Mouse (Mus musculus) brain, embryonic 18.5 days (tissue): ENCODE measurements around the gene Phf2.
A peak's percentile ranks its signal among the peaks of the same experiment; 100 is the strongest.

Experiments used
- DNase-seq: peaks from one replicate; pipeline ENCODE4 v3.0.0-alpha.2; 2012; ENCODE audit warnings: low read depth, low spot score

Phf2 gene

GRCm38 (mm10) chr13:48870771-48871731, at the start of gene Phf2:
Phf2 (minus strand) TSS chr13:48871119.
- no peak for DNase-seq

- DNase-seq = no peak
Observed at GRCm38 (mm10) chr13:48919756-48920415, 49.0 kb upstream of the Phf2 start.

GRCm38 (mm10) chr13:48917113-48917599, 46.2 kb upstream of the Phf2 start:
- no peak for DNase-seq

DNA sequence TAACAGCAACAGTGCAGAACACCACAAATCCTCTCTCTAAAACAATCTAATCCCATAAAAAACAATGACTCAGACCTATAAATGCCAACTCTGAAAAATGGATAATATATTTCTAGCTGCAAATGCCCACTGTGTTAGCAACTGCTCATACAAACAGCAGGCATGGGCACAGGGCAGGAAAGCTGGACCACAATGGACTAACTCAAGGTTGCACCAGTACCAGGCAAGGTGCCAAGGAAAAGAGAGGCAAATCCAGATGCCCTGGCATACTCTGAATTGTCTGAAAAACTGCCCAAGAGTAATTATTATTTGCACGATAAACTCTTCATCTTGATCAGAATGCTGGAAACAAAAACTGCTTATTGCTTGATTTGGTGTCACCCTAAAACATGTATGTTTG, 42.8 kb upstream of the Phf2 start:
- DNase-seq = no peak

- DNase-seq = no peak
Observed at GRCm38 (mm10) chr13:48913141-48913540, 42.2 kb upstream of the Phf2 start.

DNA sequence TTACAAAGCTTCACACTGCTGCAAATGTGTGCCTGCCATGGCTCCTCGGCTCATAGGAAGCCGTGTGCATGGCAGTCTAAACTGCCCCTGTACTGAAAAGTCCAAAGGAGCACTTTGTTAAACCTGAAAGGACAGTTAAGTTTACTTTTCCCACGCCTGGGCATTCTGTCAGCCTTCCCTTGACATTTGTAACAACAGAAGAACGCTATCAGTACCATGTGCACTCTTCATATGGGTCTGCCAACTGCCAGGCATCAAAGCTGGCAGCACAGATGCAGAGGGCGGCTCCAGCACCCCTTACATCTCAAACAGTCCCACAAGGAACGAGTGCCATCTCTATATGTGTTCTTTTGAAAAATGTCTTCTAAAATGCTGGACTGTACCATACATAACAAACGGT, 40.5 kb upstream of the Phf2 start:
- DNase-seq = no peak

DNA sequence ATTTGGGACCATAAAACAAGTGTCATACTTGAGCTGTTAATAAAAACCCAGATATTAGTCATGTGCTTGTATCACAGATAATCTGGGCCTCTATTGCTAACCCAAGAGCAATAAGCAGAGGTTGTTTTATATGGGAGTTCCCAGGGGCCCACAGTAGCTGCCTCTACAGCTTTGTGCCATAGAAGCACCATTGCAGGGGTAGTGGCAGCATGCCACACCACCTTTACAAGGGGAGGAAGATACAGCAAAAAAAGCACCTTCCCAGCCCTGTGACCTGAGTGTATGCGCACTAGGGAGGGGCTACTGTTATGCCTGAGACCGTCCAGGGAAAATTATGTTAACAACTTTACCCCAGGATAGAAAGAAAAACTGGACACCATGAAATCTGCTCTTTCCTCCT, 34.5 kb upstream of the Phf2 start:
- no peak for DNase-seq

DNA sequence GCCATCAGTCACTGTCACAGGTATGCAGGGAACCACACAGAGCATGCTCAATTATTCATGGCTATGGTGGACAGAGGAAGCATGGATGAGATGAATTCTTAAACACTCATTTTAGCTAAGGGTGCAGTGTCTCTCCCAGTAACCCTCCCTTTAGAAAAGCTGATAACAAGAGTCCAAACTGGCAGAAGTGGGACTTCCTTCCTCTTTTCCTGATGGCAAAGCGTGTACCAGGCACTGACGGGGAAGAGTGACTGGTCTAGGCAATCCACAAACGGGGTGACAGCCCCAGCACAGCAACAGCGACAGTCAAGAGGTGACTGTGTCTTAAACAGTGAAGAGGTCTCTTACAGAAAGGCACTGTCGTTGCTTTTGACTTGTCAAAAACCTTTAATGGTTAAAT, 24.5 kb upstream of the Phf2 start:
- DNase-seq = no peak

DNA sequence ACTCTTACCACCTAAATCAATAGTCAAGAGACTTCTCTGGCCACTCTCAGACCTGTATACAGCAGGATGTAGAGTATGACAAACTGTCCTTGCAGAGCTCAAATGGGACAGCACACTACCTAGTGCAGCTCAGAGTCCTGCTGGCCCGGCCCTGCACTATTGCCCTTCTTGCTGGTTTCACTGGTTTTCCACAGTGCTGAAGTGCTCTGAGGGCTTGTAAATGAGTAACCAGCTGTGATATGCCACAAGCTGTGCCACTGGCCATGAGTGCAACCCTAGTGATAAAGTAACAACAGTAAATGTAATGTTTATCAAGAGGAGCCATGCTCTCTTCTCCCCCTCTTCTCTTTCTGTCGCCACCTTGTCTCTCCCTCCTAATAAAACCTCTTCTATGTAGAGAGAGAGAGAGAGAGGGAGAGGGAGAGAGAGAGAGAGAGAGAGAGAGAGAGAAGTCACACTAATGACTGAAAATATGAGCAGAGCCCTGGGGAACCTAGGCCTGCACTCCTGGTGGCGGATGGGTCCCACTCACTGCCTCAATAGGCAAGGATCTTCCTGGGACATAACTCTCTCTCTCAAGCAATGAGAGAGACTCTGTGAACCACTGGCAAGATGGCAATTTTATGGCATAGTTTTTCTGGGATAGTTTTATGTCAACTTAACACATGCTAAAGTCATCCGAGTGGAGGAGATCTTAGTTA, 19.5 kb upstream of the Phf2 start:
- DNase-seq = no peak

GRCm38 (mm10) chr13:48878534-48878933, 7.6 kb upstream of the Phf2 start:
- peak; percentile 92 for DNase-seq

GRCm38 (mm10) chr13:48877805-48878204, 6.9 kb upstream of the Phf2 start:
- DNase-seq = no peak

DNA sequence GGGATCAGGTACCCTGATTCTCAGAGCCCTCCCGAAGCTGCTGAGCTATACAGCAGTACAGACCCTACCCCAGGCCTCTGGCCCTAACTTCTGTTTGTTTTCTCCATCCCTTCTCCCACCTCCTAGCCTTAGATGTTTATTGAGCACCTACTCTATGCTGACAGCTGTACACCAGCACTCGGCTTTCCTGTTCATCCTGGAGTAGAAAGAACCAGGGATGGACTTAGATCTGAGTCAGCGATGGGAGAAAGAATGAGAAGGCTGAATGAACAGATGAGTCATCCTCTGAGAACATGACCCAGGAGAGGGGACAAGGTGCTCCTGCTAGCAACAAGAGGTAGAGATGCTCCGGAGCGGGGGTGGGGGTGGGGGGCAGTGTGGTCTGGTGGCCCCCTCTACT, 1.8 kb upstream of the Phf2 start:
- no peak for DNase-seq

GRCm38 (mm10) chr13:48871887-48872606, 1.1 kb upstream of the Phf2 start:
- no peak for DNase-seq

DNA sequence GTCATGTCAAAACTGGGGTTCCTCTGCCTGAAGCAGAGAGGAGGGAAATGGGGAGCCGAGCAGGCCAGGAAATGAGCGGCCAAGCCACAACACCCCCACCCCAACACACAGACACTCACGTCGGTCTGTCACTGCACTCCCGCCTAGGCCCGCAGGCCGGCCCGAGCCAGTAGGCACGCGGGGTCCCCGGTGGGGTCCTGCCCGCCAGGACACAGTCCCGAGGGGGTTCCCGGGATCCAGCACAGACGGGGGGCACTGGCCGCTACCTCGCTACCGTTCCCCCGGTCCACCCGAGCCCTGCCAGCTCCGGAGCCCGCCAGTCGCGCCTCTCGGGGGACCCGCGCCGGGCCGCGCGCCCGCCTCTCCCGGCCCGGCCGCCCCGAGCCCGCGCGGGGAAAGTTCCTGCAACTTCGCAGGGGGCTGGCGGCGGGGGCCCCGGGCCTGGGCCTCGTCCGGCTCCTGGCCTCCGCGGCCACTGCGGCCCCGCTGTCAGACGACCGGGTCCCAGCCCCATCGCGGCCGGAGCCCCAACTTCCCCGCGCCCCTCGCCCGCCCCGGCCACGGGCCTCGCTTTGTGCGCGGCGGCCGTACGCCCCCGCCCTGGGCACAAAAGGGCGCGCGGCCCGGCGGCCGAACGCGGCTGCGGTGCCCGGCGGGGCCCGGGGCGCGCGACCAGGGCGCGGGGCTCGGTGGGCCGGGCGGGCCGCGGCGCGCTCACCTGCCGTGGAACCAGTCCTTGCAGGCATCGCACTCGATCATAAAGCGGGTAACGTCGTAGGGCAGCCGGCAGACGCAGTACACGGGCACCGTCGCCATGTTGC, 759 bp downstream of the Phf2 start:
- DNase-seq = no peak

- no peak for DNase-seq
Observed at GRCm38 (mm10) chr13:48869600-48869949, 1.3 kb downstream of the Phf2 start.

DNA sequence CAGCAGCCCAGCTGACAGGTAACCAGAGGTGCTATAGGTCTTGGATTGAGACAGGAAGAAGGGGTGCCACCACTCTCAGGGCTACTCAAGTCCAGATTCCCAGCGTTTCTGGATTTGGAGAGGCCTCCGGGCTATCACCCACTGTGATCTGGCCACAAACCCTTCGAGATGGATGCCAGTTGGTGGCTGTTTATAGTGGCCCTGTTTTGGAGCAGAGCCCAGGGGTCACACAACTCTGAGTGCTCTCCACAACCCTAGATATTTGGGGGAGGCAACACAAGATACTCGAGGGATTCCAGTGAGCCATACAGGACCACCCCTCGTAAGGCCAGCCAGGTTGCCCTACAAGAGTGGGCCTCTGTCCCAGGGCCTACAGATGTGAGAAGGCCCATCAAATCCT, 1.8 kb downstream of the Phf2 start:
- DNase-seq = no peak

GRCm38 (mm10) chr13:48864673-48865356, 6.1 kb downstream of the Phf2 start:
- DNase-seq = no peak

DNA sequence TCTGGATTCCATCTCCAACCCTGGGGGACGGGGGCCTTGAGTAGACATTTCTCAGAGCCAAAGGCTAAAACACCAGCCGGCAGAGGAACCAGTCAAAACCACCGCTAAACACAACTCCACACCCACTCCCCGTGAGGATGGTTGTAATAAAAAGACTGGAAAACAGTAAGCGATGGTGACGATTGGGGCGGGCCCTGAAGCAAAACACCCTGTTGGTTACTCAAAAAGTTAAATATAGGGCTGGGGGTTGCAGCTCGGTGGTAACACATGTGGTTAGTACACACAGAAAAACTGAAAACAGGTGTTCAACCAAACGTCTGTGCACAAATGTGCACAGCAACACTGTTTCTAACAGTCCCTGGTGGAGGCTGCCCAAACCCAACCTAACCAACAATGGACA, 7.4 kb downstream of the Phf2 start:
- DNase-seq = no peak

- DNase-seq = no peak
Observed at GRCm38 (mm10) chr13:48861913-48862312, 9.0 kb downstream of the Phf2 start.

GRCm38 (mm10) chr13:48858779-48859178, 12.1 kb downstream of the Phf2 start:
- no peak for DNase-seq
